Mouse (Mus musculus) small intestine, adult 2 months (tissue): Measurements from ENCODE around the gene Mycn.

Experiments used
- CTCF ChIP-seq: fragments of 200-500 bp; IDR thresholded peaks from 2 replicates; pipeline ENCODE4 v1.5.1; 2012; ENCODE audit warnings: low read depth, mild to moderate bottlenecking, control low read depth, inconsistent platforms, low read length, moderate library complexity, mixed read lengths; ENCODE audit not compliant: insufficient replicate concordance, insufficient read length; ENCODE audit errors: extremely low read depth
- POLR2A ChIP-seq: fragments of 200-500 bp; IDR thresholded peaks from 2 replicates; pipeline ENCODE4 v1.6.1; 2012; ENCODE audit warnings: low read depth, mild to moderate bottlenecking, control low read depth, inconsistent platforms, low read length, moderate library complexity

DNA sequence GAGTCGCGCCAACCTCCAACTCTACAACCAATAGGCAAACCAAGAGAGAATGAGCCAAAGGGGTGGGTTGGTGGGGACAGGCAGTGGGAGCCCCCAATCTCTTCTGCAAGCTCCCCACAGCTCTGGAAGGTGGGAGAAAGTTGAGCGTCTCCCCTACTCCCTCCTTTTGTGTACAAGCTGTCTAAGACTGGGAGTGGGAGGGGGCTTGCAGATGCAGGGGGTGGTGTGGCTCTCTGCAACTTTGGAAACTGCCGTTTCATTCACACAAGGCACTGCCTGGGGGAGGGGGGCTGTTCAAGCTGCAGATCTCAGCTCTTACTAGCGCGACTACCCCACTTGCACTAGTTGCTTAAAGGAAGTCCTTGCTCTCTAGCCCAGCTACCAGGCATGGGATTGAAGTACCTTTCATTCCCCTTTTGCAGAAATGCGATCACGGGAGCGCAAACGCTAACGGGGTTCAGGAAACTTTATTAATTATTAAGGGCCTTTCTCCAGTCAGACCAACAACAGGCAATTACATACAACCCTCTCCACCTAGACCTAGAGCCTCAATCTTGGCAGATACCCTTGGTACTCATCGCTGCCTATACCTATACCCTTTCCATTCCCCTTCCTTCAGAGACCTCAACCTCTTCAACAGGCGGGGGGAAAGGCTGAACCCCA, 1.1 kb downstream of the Mycn start:
- no peak for TF ChIP-seq CTCF
- TF ChIP-seq POLR2A = no peak
